Comparison of ENCODE assay signal across 7 mouse cellular contexts in genomic region chr16:52451101-52451785, GRCm38 (mm10). TPM values are rescaled to one million over a fixed set of nuclear protein-coding genes. Genes with fewer than 3 reads are reported as not detected.
DNase-seq lines count a peak whose midpoint lies in the region; ATAC-seq and TF ChIP-seq lines count a peak whose summit lies in the region.

No protein-coding gene starts in this region.

- H3K4me1 ChIP-seq in cortical plate, adult 2 months (ENCODE audit: control insufficient read depth, insufficient read depth, low read length) = no peaks in the 10 kb centered on the region
- H3K4me1 ChIP-seq in heart, embryonic 15.5 days (replicated peaks) = peaks cover 11% of the 10 kb centered on the region

- peak overlapping the region; percentile 94 for H3K4me2 ChIP-seq in heart, embryonic 15.5 days

- ATAC-seq in heart, embryonic 15.5 days (replicated peaks; ENCODE audit: insufficient number of reproducible peaks, insufficient read depth, low FRiP score, low read depth) = no peak

- H3K9me3 ChIP-seq in heart, embryonic 15.5 days (replicated peaks) = no peaks in the 10 kb centered on the region

- no peak for TF ChIP-seq POLR2A in cortical plate, adult 2 months (IDR thresholded peaks at IDR 0.05; ENCODE audit: extremely low read depth, insufficient read depth, low read length)

- WGBS in heart, embryonic 15.5 days = under 1% methylated on average over 15 of the region's 15 CpGs

- H3K27ac ChIP-seq in cortical plate, adult 2 months (ENCODE audit: insufficient read depth, low read length) = no peak overlapping the region
- peak overlapping the region; percentile 63 for H3K27ac ChIP-seq in heart, embryonic 15.5 days

- H3K9ac ChIP-seq in heart, embryonic 15.5 days = peak overlapping the region; percentile 59

- no peak for TF ChIP-seq CTCF in cortical plate, adult 2 months (IDR thresholded peaks at IDR 0.05; ENCODE audit: extremely low read depth, insufficient read depth, low read length)

- H3K4me3 ChIP-seq in cortical plate, adult 2 months (ENCODE audit: insufficient read depth, low read length) = peak overlapping the region; percentile 62
- H3K4me3 ChIP-seq in heart, embryonic 15.5 days = peak overlapping the region; percentile 86

- H3K36me3 ChIP-seq in heart, embryonic 15.5 days = no peaks in the 10 kb centered on the region

- H3K27me3 ChIP-seq in heart, embryonic 15.5 days = no peaks in the 10 kb centered on the region

- DNase-seq in urinary bladder, postnatal 25 days (ENCODE audit: low spot score) = peak; percentile 20
- DNase-seq in urinary bladder, postnatal 10 days (ENCODE audit: low spot score) = no peak
- DNase-seq in layer of hippocampus, postnatal 14 days (ENCODE audit: low spot score in 2 of 2) = peak; percentile 51 to 62
- peak; percentile 34 for DNase-seq in lung, postnatal 36 days
- DNase-seq in right cerebral cortex, postnatal 25 days = peak; percentile 55

RNA-seq across cellular contexts. Expression of gene Alcam, which starts 2.6 kb away (rescaled TPM):
- polyA plus RNA-seq in cortical plate, adult 2 months (2012; rRNA removed) = 57.2 and 58.4 TPM in 2 replicates
- 10.0 and 10.9 TPM in 2 replicates for polyA plus RNA-seq in heart, embryonic 15.5 days (2015; fragmentation: Nextera tagmentation; extraction: Ambion mirVana)
- 100 to 1,000 TPM; 107 to 109 TPM for total RNA-seq in layer of hippocampus, postnatal 14 days (2021)
